Mouse (Mus musculus) intestine, embryonic 14.5 days (tissue): ENCODE measurements around the gene Pdzd2. TPM values are rescaled to one million over a fixed set of nuclear protein-coding genes. Genes with fewer than 3 reads are reported as not detected.

ENCODE experiments used
- ATAC-seq: fragments of 200-750 bp; cut with Nextera tagmentation; replicated peaks from 2 replicates; pipeline ENCODE4 v1.8.0; 2017; ENCODE audit warnings: low read depth, moderate number of reproducible peaks, moderate TSS enrichment, moderate library complexity; ENCODE audit not compliant: low FRiP score, low TSS enrichment
- DNase-seq: peaks from one replicate; pipeline ENCODE4 v3.0.0-alpha.2; 2018; ENCODE audit warnings: low spot score
- H3K27ac ChIP-seq: fragments of 300-500 bp; sonication (generic); 2 replicates; pipeline ENCODE4 v1.5.1; 2014; ENCODE audit warnings: low read depth, mild to moderate bottlenecking, control low read depth
- H3K27me3 ChIP-seq: fragments of 300-500 bp; sonication (generic); replicated peaks from 2 replicates; pipeline ENCODE4 v1.6.1; 2014; ENCODE audit warnings: low read length, control low read depth; ENCODE audit not compliant: control insufficient read depth, insufficient read depth
- H3K36me3 ChIP-seq: fragments of 300-500 bp; sonication (generic); 2 replicates; pipeline ENCODE4 v1.6.1; 2014; ENCODE audit warnings: low read length, control low read depth; ENCODE audit not compliant: control insufficient read depth, insufficient read depth
- H3K4me1 ChIP-seq: fragments of 300-500 bp; sonication (generic); replicated peaks from 2 replicates; pipeline ENCODE4 v1.6.1; 2014; ENCODE audit warnings: low read length, control low read depth, mixed read lengths; ENCODE audit not compliant: control insufficient read depth, insufficient read depth
- H3K4me2 ChIP-seq: fragments of 300-500 bp; sonication (generic); 2 replicates; pipeline ENCODE4 v1.6.1; 2014; ENCODE audit warnings: low read length
- H3K4me3 ChIP-seq: fragments of 300-500 bp; sonication (generic); 2 replicates; pipeline ENCODE4 v1.5.1; 2014; ENCODE audit warnings: low read depth, low read length, control low read depth, mixed read lengths
- H3K9ac ChIP-seq: fragments of 300-500 bp; sonication (generic); 2 replicates; pipeline ENCODE4 v1.6.1; 2014; ENCODE audit warnings: mild to moderate bottlenecking, low read length
- H3K9me3 ChIP-seq: fragments of 300-500 bp; sonication (generic); 2 replicates; pipeline ENCODE4 v1.6.1; 2016; ENCODE audit warnings: low read length, control low read depth; ENCODE audit not compliant: control insufficient read depth
- WGBS: fragments of 180-500 bp; shearing (Covaris S2); extraction: QIAGEN DNeasy Blood & Tissue Kit; methylation state at CpG from one replicate; pipeline ENCODE4 v1.1.7; 2014; 5-methylcytosine and 5-hydroxymethylcytosine counted together
- polyA plus RNA-seq: library from polyadenylated mRNA; unstranded; fragments of >200 nt; fragmentation: Nextera tagmentation; extraction: Ambion mirVana; gene quantifications from 2 replicates; pipeline ENCODE4 v1.2.1, GENCODE M21; 2014

The Pdzd2 gene
- polyA plus RNA-seq, 1 experiment from 2014 or later = 16.2 TPM

- Histone ChIP-seq H3K27me3 (no peaks in the 10 kb centered on the region), H3K4me2 (no peak overlapping the region), H3K36me3 (no peaks in the 10 kb centered on the region), H3K9me3 (no peaks in the 10 kb centered on the region), H3K4me1 (no peaks in the 10 kb centered on the region), H3K27ac (no peak overlapping the region), H3K4me3 (no peak overlapping the region), H3K9ac (no peak overlapping the region)
- WGBS = 89% methylated on average over 3 of the region's 3 CpGs
- no peak for DNase-seq
- no peak for ATAC-seq
Observed at GRCm38 (mm10) chr15:12650236-12650635, 89.5 kb downstream of the Pdzd2 start.

- Histone ChIP-seq H3K4me3 (no peak overlapping the region), H3K9me3 (no peaks in the 10 kb centered on the region), H3K27ac (no peak overlapping the region), H3K4me2 (no peak overlapping the region), H3K36me3 (no peaks in the 10 kb centered on the region), H3K27me3 (no peaks in the 10 kb centered on the region), H3K4me1 (no peaks in the 10 kb centered on the region), H3K9ac (no peak overlapping the region)
- DNase-seq (no peak), ATAC-seq (no peak)
- 89% methylated on average over 3 of the region's 3 CpGs for WGBS
Observed at GRCm38 (mm10) chr15:12649674-12650073, 90.0 kb downstream of the Pdzd2 start.

GRCm38 (mm10) chr15:12649131-12649530 lies 90.6 kb downstream of the Pdzd2 start:
- H3K36me3 ChIP-seq = no peaks in the 10 kb centered on the region
- H3K4me3 ChIP-seq = no peak overlapping the region
- ATAC-seq = no peak
- 76% methylated on average over 2 of the region's 2 CpGs for WGBS
- no peak for DNase-seq
- no peaks in the 10 kb centered on the region for H3K9me3 ChIP-seq
- no peaks in the 10 kb centered on the region for H3K27me3 ChIP-seq
- no peak overlapping the region for H3K9ac ChIP-seq
- H3K4me2 ChIP-seq = no peak overlapping the region
- H3K4me1 ChIP-seq = no peaks in the 10 kb centered on the region
- no peak overlapping the region for H3K27ac ChIP-seq

- DNase-seq (no peak), ATAC-seq (no peak)
- H3K27me3 ChIP-seq = no peaks in the 10 kb centered on the region
- H3K4me1 ChIP-seq = no peaks in the 10 kb centered on the region
- H3K4me3 ChIP-seq = no peak overlapping the region
- H3K9ac ChIP-seq = no peak overlapping the region
- no peak overlapping the region for H3K4me2 ChIP-seq
- no peaks in the 10 kb centered on the region for H3K36me3 ChIP-seq
- WGBS = 73% methylated on average over 7 of the region's 7 CpGs
- H3K9me3 ChIP-seq = no peaks in the 10 kb centered on the region
- H3K27ac ChIP-seq = no peak overlapping the region
Observed at GRCm38 (mm10) chr15:12640755-12641154, 99.0 kb downstream of the Pdzd2 start.

GRCm38 (mm10) chr15:12639776-12640175 lies 99.9 kb downstream of the Pdzd2 start:
- DNase-seq = no peak

GRCm38 (mm10) chr15:12639181-12639580 lies 100.5 kb downstream of the Pdzd2 start:
- no peaks in the 10 kb centered on the region for H3K4me1 ChIP-seq
- H3K9me3 ChIP-seq = no peaks in the 10 kb centered on the region
- no peak overlapping the region for H3K4me3 ChIP-seq
- H3K4me2 ChIP-seq = no peak overlapping the region
- H3K36me3 ChIP-seq = no peaks in the 10 kb centered on the region
- DNase-seq = peak; percentile 47
- WGBS = 87% methylated on average over 8 of the region's 8 CpGs
- no peaks in the 10 kb centered on the region for H3K27me3 ChIP-seq
- no peak overlapping the region for H3K27ac ChIP-seq
- no peak overlapping the region for H3K9ac ChIP-seq
- no peak for ATAC-seq

More at GRCm38 (mm10) chr15:12639776-12640175, 99.9 kb downstream of the Pdzd2 start:
- no peaks in the 10 kb centered on the region for H3K36me3 ChIP-seq
- no peak overlapping the region for H3K4me3 ChIP-seq
- no peak for ATAC-seq
- no peak overlapping the region for H3K4me2 ChIP-seq
- no peaks in the 10 kb centered on the region for H3K27me3 ChIP-seq
- WGBS = 67% methylated on average over 3 of the region's 3 CpGs
- H3K4me1 ChIP-seq = no peaks in the 10 kb centered on the region
- H3K9me3 ChIP-seq = no peaks in the 10 kb centered on the region
- H3K27ac ChIP-seq = no peak overlapping the region
- no peak overlapping the region for H3K9ac ChIP-seq

GRCm38 (mm10) chr15:12638370-12639030 lies 101.2 kb downstream of the Pdzd2 start:
- Histone ChIP-seq H3K4me3 (no peak overlapping the region), H3K27me3 (no peaks in the 10 kb centered on the region), H3K4me2 (no peak overlapping the region), H3K9me3 (no peaks in the 10 kb centered on the region), H3K9ac (no peak overlapping the region), H3K4me1 (no peaks in the 10 kb centered on the region), H3K27ac (no peak overlapping the region), H3K36me3 (no peaks in the 10 kb centered on the region)
- DNase-seq = no peak
- no peak for ATAC-seq
- 88% methylated on average over 14 of the region's 14 CpGs for WGBS

GRCm38 (mm10) chr15:12637511-12637910 lies 102.2 kb downstream of the Pdzd2 start:
- WGBS = 93% methylated on average over 8 of the region's 8 CpGs
- H3K4me1 ChIP-seq = no peaks in the 10 kb centered on the region

GRCm38 (mm10) chr15:12636386-12636785 lies 103.3 kb downstream of the Pdzd2 start:
- 85% methylated on average over 5 of the region's 5 CpGs for WGBS
- no peak for ATAC-seq
- no peak overlapping the region for H3K27ac ChIP-seq

More at GRCm38 (mm10) chr15:12637511-12637910, 102.2 kb downstream of the Pdzd2 start:
- DNase-seq (no peak), ATAC-seq (no peak)
- Histone ChIP-seq H3K9ac (no peak overlapping the region), H3K9me3 (no peaks in the 10 kb centered on the region), H3K4me3 (no peak overlapping the region), H3K36me3 (no peaks in the 10 kb centered on the region), H3K27ac (no peak overlapping the region), H3K4me2 (no peak overlapping the region), H3K27me3 (no peaks in the 10 kb centered on the region)

More at GRCm38 (mm10) chr15:12636386-12636785, 103.3 kb downstream of the Pdzd2 start:
- DNase-seq = no peak
- Histone ChIP-seq H3K9ac (no peak overlapping the region), H3K9me3 (no peaks in the 10 kb centered on the region), H3K4me3 (no peak overlapping the region), H3K4me2 (no peak overlapping the region), H3K4me1 (no peaks in the 10 kb centered on the region), H3K27me3 (no peaks in the 10 kb centered on the region), H3K36me3 (no peaks in the 10 kb centered on the region)
